Mouse (Mus musculus): ENCODE data around the gene Cd2bp2.

Cd2bp2 gene

DNA sequence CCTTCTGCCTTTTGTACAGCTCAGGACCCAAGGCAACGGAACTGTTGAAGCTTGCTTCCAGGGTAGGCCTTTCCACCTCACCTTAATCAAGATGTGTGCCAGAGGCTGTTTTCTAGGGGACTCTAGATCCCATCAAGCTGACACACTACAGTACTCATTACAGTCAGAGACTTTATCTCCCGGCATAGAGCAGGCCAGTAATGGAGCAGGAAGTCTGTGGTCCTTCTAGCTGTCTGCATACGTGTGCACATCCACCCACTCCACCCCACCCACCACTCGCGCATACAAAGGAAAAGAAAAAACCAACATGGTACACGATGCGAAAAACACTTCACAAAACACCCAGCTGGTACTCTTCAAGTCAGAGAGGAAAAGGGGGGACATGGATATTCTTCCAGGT, 51.4 kb downstream of the Cd2bp2 start:
- intact Hi-C loops (cut with DNase I): no loop called here

DNA sequence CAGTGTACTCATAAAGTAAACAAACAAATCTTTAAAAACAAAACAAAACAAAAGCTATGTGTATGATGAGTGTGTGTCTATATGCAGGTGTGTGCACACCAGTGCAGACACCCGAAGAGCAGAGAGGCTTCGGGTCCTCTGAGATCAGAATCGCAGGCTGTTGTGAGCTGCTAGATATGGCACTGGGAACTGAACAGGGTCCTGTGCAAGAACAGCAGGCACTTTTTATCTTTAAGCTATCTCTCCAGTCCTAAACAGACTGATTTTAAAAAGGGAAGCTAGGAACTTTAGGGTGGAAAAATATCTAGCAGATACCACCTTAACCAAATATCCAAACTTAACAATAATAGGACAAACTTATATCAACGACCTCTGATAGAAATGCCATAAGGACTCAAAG, 53.2 kb downstream of the Cd2bp2 start:
- intact Hi-C loops (cut with DNase I): no loop called here

DNA sequence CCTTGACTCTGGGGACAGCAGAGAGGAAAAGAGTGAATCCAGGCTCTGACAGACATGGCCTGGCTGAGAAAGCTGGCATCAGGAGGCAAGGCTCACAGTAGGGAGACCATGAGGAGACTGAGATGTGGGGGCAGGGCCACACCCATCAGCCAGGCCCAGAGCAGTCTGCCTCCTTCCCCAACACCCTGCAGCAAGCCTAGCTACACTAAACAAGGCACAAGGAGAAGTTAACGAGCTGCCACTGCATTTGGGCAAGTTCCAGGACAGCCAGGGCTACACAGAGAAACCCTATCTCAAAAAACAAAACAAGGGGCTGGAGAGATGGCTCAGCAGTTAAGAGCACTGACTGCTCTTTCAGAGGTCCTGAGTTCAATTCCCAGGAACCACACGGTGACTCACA, 53.6 kb downstream of the Cd2bp2 start:
- intact Hi-C loops (cut with DNase I): no loop called here
